Mouse (Mus musculus) layer of hippocampus, adult 9-11 months (tissue): ENCODE data around the gene Hspg2.

Experiments used
- DNase-seq: peaks from one replicate; pipeline ENCODE4 v3.0.0; 2022

Hspg2 gene

DNA sequence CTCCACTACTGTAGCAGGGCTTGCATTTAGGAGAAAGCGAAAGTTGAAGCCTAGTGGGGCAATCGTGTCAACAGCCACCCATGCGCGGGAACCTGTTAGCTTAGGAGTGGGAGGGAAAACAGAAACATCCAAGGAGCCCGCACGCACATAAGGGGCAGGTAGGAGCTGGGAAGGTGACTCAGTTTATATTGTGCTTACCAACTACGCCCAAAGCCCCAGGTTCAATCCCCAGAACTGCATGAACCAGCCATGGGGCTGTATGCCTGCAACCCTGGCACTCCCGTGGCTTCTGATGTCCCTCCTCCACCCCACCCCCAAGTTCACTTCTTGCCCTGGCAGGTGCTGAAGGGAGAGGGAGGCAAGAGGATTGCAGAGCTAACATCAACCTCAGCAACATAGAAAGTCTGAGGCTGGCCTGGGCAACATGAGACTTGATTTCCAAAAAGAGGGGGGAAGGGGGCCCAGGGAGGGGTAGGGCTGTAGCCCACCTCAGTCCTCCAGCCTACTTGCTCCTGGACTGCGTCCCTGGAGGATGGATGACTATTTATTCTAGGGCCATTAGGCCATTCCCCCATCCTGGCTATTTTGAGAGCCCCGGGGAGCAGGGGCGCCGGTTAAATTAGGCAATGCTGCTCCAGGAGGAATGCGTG, 12.9 kb downstream of the Hspg2 start:
- no peak for DNase-seq

DNA sequence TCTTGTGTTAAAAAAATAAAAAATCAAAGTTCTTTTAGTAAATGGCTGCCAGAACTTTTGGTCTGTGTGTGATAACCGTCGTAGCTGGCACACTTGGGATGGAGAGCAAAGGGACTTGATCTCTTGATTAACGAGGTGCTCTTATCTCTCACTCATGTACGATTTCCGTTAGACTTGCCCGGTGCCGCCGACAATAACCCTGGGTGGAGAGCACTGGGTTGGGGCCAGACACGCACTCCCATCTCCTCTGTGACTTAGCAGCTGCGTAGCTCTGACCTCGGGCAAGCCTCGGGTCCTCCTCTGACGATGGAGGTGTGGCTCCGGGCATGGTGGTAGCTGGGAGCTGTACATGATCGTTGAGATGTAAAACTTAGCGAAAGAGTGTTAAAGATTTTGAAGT, 15.3 kb downstream of the Hspg2 start:
- no peak for DNase-seq

DNA sequence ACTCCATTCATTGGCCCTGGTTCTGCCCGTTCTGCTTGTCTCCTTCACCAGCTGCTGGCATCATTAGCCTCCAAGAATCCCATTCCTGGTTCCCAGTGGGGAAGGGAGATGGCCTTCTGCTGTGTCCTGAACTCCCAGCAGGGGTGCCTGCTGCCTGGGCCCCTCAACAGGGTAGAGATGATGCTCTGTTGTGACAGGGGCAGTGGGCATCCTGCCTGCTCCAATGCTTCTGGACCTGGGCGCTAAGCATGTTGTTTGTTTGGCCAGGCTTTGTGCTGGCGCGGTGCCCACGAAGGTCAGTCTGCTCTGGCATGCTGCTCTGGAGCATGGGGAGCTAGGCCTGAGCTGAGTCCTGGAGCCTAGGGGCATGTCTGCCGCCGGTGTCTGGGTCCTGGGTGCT, 16.0 kb downstream of the Hspg2 start:
- no peak for DNase-seq

DNA sequence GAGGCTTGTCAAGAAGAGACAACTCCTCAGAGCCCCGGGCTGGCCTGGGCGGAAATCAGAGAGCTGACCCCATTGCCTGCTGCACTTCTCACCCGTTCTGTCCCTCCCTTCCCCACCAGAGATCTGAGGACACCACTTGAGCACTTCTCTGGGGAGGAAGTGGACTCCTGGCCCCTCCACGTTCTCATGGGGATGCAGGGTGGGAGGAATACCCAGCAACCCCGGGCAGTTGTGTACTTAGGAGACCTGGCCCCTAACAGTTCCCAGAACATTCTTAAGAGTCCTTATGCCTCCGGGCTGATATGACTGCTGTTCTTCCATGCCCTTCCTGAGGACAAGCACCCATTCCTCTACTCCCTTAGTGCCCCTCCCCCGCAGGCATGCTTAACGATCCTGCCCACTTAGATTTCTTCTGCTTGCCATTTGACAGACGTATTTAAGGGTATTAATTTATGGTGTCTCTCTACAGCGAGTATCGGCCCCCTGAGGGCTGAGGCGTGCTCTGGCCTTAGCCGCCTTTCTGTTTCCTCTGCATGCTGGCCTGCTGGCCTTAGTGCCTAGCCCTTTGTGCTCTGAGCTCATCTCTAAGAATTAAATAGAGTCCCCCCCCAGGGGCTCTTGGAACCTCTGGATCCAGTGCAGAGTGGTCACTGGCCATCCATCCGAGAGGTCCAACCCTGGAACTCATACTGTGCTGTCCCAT, 16.8 kb downstream of the Hspg2 start:
- no peak for DNase-seq

DNA sequence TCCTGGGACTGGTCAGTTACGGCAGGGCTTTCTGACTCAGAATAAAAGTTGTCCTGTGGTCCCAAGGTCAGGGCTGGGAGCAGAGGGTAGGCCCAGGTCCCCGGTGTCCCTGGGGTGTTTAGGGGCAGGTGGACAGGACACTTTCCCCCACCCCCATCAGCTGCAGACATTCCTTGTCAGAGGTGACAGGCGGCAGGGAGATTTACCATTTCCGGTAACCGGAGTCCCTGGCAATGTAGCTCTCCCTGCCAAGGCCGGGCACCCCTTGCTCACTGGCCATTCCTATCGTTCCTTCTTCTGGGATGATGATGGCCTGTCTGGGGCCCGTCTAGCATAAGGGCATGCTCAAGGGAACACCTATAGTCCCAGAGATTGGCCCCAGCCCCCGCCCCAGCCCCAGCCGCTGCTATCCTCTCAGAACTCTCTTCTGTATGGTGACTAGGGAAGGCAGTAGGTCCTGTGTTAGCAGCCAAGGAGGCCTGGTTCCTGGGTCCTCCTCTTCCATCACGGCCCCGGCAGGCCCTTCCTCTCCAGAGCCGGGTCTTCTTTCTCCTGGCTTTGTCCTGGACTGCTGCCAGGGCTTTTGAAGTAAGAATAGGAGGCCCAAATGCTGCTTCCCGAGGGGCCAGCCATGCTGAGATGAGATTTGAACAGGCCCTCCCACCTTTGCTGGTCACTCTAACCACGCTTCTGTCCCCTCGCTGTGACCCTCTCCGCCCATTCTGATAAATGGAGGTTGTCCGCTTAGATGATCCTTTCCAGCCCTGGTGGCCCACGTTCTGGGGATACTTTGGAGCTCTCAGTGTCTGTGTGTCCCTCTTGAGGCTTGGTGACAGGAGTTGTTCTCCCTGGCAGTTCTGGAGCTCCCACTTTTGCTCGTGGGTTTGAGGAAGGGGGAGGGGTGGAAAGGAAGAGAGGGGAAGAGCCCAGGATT, 17.8 kb downstream of the Hspg2 start:
- no peak for DNase-seq

DNA sequence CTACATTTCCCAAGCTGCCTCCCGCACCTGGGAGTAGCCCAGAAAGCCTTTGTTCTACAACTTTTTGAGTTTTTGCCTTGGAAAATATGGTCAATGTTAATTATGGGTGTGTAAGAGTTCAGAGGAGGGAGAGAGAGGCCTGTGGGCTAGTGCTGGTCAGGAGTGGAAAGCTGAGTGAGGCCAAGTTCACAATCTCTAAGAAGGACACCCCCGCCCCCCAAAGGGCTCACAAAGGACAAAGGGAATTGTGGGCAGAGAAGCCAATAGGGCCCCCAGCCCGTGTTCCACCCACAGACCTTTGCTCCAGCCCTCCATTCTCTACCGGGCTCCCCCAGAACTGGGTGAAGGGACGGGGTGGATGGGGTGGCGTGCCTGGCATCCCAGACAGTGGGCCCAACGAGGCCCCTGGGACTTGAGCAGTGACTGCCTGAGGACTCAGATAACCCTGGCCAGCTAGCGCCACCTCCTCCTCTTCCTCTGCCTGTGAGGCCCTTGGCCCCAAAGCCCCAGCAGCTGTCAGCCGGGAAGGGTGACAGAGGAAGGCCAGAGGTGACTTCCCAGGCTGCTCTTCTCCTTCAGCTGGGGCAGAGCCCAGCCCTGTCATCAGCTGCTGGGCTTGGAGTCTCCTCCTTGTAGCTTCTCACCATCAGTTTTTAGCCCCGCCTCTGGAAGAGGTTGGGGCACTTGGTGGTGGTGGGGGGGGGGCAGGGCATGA, 18.9 kb downstream of the Hspg2 start:
- no peak for DNase-seq

DNA sequence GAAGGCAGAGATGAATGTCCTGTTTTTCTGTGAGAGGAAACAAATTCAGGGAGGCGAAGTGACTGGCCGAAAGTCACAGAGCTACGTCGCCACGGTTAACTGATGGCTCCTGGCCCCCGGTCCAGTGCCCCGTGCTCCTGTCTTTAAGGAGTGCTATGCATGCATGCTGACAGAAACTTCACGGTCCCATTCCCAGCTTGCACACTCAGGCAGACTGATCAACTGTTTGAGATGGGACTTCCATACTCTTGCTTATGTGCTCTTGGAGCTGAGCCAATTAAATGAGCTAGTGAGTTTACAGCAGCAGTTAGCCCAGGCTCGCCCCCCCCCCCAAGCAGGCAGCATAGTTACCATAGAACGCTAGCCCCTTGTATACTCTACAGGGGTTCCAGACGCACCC, 19.5 kb downstream of the Hspg2 start:
- no peak for DNase-seq

DNA sequence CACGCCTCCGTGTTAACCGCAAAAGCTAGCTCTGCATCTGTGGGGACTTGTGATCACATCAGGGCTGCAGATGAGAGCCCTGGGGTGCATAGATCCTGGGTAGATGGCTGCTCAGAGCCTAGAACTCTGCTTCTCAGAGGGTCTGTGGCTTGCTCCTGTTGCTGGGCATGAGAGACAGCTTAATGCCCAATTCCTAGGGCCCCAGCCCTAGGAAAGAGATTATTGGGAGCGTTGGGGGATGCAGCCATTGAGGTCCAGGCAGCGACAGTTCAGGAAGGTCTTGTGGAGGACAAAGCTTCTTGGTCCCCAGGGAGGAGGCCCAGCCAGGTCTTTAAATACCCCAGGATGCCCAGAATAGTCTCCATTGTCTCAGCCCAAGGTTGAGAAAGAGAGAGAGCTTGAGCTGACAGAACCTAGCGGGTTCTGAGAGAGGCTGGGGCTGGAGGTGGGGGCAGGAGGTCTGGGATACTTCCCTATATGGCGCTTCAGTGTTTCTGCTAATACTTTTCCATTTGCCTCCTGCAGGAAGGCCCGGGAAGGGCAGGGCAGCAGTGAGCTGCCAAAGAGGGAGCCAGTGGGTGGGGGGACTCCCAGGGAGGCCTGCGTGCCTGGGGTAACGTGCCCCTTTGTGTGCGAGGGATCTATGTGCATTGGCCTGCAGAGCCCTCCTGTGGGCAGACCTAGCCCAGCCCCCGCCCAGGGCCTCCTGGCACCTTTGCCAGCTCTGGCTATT, 20.2 kb downstream of the Hspg2 start:
- no peak for DNase-seq

DNA sequence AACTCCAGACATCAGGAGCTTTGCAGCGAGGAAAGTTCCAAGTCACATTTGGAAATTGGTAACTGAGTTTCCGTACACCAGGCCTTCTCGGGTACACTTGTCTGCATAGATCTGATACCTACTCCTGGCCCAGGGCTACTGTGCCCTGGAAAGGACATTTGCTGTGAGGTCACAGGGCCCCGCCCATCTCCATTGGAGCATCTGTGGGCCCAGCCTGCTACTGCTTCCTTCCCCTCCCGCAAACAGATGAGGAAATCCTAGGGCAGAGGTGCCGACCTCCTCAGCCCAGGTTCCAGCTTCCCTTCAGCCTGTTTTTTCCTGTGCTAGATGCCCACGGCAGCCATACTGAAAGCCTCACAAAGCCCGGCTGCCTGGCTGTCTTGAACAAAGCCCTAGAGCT, 21.4 kb downstream of the Hspg2 start:
- DNase-seq = no peak

DNA sequence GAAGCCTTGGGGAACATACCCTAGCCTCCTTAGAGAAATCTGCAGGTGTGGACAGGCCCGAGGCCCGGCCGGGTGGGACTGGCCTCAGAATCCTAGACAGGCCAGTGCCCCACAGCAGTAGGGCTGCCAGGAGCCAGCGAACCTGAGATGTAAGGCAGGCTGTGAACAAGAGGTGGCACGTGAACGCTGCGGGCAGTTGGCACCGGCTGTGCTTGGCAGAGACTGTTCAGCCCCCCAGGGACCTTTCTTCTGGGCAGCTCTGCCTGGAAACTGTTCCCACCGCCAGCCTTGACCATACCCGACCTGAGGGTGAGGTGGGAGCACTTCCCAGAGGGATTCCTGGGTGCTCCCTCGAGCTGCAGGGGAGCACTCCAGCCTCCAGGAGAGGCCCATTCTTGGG, 24.0 kb downstream of the Hspg2 start:
- DNase-seq = no peak

DNA sequence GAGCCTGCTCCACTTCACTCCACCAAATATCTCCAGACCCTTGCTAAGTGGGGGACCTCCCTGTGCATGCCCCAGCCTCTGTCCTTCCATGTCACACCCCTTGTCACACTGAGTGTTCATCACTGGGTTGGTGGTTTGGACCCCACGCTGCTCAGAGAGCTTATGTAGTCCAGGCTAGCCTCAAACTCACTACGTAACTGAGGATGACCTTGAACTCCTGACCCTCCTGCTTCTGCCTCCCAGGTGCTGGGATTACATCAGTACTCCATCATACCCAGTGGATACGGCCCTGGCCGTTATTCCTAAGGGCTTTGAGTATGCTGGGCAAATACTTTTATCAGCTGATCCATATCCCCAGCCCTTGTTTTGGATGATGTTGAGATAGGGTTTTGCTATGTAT, 24.6 kb downstream of the Hspg2 start:
- no peak for DNase-seq

DNA sequence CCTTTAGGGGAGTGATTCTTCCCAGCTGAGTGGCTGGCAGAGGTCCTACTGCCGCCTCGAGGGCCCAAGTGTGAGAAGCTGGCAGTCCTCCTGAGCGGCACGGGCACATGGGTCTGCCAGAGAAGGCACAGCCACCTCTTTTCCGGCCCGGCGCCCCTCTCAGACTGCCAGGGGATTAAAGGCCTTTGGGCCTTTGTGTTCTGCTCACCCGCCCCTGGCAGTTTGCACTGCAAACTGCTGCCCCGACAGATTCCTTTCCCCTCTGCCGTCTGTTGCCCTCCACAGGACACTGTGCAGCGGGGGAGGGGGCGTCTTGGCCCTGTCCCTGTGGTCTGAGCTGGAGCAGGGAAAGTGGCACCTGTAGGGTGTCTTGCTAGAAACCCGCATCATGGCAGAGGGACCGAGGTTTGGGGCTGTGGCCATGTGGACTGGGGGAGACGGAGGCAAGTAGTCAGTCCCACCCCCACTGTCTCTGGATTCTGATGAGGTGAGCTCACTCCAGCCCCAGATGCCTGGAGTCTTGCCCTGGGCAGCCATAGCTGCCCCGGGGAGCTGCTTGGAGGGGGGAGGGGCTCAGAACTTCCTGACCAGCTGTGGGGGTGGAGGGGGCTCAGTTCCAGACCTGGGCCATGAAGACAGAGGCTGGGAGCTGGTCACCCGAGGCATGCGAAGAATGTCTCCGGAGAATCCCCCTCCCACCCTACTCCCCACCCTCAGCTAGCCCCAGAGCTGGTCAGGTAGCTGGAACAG, 26.4 kb downstream of the Hspg2 start:
- no peak for DNase-seq

DNA sequence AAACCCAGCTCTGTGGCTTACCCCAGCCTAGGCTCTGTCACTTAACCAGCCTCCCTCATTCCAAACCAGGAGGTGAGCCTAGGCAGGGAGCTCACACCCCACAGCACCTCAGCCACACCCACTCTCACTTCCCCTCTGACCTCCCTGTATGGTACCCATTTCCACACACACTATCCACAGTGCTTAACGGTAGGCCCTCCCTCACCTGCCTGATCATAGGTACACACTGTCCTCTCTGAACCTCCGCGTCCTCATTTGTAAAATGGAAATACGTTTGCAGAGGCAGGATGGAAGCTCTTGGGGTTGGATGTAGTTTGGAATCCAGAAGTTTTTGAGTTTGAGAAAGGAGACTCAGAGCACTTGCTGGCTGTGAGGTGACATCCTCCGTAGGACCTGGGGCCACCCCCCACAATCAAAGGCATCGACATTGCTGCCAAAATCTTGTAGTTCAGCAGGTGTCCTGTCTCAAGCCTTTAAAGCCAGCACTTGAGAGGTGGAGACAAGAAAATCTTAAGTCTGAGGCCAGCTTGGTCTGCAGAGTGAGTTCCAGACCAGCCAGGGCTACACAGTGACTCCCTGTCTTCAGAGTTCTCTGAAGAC, 27.0 kb downstream of the Hspg2 start:
- no peak for DNase-seq

DNA sequence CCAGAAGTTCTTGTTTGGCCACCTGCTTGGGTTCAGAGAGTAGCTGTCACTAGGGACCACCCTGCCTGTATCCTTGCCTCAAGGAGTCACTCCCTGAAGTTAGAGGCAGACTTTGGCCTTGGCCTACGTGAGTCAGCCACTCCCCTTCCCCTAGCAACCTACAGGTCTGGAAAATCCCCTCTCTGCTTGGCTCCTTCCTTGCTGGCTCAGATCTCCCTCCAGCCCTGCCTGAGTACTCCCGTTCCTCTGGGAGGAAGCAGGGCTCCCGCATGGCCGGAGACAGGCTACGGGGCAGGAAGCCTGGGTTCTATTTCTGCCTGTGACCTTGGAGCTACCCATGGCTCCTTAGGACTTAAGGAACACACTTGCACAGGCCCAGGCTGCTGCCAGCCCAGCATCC, 28.8 kb downstream of the Hspg2 start:
- DNase-seq = no peak

DNA sequence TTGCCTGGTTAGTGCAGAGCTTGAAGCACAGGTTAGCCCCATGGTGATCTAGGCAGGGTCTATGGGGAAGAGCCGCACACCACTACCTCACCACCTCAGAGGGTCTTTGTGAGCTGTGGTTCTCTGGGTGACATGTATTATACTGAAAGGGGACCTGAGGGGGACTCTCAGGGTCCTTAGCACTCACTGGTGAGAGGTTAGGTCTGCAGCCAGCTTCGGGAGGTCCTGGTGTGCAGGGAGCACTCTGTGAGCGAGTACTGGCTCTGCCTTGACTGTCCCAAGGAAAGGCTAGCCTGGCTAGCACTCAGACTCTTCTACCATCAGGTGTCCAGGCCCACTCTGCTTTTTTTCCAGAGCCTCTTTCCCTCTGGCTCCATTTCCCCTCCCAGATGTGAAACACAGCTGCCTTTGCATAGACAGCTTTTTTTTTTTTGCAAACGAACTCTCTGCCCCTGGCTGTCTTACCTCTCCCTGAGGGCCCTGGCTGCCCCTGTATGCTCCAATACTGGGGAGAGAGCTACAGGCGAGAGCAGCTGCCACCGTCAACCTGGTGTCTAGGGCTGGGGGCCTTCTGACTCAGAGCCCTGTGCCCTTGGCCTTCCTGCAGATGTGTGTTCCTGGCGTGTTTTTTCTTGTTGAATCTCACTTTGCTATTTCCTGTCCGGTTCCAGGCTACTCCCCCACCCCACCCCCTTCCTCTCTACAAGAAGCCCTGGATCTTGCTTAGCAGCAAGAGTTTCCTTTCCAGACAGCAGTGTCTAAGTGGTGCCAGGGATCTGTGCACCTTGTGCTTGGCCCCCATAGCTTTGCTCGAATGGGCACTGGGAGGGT, 29.5 kb downstream of the Hspg2 start:
- no peak for DNase-seq

DNA sequence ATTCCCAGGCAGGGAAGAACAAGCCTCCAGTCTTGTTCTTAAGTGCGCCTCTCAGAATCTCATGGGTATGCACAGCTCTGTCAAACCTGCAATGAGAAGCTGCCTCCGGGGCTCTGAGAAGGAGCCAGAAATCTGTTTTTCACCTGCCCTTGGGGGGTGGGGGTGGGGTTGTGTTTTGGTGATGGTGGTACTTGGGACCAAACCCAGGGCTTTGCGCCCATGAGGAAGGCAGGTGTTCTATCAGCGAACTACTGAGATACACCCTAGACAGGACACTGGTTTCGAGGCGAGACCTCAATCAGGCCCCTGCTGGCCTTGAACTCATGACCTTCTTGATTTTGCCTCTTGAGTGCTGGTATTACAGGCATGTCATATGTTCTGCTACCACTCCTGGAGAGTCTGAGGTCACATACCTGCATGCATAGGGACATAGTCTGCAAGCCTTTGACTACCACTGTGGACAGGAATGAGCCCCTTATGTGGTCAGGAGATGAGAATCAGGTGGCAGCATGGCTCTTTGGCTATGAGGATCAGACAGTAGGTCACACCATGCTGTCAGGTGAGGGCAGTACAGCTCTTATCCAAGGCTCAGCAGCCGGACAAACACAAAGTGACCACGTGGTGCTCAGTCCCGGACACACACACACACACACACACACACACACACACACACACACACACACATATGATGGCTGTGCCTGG, 30.5 kb downstream of the Hspg2 start:
- DNase-seq = no peak

DNA sequence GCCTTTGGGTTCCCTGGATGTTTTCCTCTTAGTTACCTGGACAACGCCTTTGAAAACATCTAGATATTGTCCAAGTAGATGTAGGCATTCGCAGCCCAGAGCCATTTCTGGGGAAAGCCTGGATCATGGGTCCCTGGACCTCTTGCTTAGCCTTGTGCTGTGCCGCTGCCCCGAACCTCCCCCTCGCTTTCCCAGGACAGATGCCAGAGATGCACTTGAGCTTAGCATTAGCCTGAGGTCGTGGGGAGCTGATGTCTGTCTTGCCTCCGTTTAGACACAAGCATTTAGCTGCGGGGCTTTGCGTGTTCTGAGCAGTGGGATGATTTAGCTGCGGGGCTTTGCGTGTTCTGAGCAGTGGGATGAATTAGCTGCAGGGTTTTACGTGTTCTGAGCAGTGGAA, 31.6 kb downstream of the Hspg2 start:
- DNase-seq = no peak

DNA sequence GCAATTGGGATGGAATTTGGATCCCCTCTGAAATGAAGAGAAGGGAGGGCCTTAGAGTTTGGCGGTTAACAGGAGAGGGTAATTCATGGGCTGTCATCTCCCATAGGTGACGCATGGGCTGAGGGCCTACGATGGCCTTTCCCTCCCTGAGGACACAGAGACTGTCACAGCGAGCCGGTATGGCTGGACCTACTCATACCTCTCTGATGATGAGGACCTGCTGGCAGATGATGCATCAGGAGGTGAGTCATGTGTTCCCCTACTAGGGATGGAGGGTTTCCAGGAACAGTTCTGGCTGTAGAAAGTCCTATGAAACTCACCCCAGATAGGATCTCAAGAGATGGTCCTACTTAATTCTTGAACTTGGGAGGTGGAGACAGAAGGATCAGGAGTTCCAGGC, 32.4 kb downstream of the Hspg2 start:
- no peak for DNase-seq

DNA sequence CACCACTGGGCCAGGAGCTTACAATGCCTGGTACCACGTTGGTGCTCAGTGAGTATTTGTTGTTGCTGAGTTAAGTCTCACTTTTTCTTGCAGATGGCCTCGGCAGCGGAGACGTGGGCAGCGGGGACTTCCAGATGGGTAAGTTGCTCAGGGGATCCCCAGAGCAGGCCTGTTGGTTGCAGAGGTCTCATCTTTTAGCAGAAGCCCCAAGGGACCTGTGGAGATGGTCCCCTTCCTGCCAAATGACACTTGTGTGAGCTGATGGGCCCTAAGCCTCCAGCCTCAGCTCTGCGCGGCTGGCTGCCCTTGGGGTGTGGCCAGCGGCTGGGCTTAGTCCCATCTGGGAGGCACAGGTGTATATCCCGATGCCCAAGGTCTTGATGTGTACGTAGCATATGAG, 33.6 kb downstream of the Hspg2 start:
- no peak for DNase-seq

DNA sequence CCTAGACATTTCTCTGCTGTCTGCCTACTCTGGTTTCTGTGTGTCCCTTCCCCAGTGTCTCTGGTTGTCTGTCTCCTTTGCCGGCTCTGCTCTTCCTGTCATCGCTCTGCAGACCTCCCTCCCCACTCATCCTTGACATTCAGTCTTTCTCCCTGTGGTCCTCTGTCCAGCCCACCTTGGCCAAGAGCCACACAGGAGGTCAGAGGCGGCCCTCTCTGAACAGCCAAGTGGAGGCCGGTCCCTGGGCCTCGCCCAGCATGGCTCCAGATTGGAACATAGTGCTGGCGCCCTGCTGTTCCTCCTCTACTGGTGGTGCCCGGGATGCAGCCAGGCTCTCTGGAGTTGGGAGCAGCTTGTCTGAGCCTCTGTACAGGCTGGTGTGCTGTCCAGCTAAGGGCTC, 34.2 kb downstream of the Hspg2 start:
- DNase-seq = no peak
